ENCODE assay signal across 8 mouse cellular contexts in the genomic region with DNA sequence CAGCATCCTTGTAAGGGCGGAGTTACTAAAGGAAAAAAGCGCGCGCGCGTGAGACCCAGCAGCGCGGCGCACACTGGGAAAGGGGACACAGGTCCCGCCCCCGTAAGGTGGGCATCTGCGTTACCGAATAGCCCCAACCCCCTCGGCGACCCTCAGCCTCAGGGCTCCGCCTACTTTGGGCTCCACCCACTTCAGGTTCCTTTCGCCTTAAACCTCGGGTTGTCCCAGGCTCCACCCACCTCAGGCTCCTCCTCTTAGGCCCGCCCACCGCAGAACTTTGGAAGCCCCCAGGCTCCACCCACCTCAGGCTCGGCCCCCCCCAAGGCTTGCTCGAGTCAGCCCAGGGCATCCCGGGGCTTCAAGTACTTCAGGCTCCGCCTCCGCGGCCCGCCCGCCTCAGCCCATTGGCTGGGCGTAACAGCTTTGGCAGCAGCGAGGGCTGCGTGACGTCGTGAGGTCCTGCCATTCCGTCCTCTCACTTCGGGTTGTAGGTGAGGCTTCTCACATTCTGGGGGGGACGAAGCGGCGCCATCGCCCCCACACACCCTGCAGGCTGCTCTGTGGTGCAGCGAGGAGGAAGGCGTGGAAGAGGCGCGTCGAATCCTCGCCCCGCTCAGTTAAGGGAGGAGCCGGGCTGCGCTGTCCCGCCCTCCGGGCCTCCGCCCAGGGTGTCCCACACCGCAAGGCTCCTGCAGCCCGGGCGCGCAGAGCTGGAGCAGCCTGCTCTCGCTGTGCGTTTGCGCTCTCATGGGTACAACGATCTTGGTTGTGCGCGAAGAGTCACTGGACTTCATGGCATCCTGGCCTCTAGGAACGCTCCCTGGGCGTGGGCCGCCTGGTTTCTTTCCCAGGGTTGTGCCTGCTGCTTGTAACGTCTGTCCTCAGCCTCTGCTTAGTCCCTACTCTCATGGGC. TPM values are rescaled to one million over a fixed set of nuclear protein-coding genes. Genes with fewer than 3 reads are reported as not detected.
A peak's percentile ranks its signal among the peaks of the same experiment; 100 is the strongest.
DNase-seq lines count a peak whose midpoint lies in the region; ATAC-seq and TF ChIP-seq lines count a peak whose summit lies in the region.

No protein-coding gene starts in this region.

- peaks cover 16% of the 10 kb centered on the region for H3K4me1 ChIP-seq in E14TG2a.4 (replicated peaks; ENCODE audit: low read depth, low read length)
- peaks cover 6% of the 10 kb centered on the region for H3K4me1 ChIP-seq in forebrain, embryonic 12.5 days
- peaks cover 9% of the 10 kb centered on the region for H3K4me1 ChIP-seq in heart, postnatal 0 days (ENCODE audit: control insufficient read depth, insufficient read depth)
- peaks cover 8% of the 10 kb centered on the region for H3K4me1 ChIP-seq in liver, embryonic 16.5 days (ENCODE audit: control insufficient read depth, low read depth, low read length)
- peaks cover 12% of the 10 kb centered on the region for H3K4me1 ChIP-seq in neural tube, embryonic 13.5 days (replicated peaks)
- H3K4me1 ChIP-seq in testis, adult 2 months (ENCODE audit: control insufficient read depth, insufficient read depth, low read length), result peaks cover 5% of the 10 kb centered on the region

- peak overlapping the region; percentile 42 for H3K9ac ChIP-seq in forebrain, embryonic 12.5 days
- H3K9ac ChIP-seq in heart, postnatal 0 days (replicated peaks; ENCODE audit: low read depth, low read length), result peak overlapping the region; percentile 70
- H3K9ac ChIP-seq in liver, embryonic 16.5 days (ENCODE audit: low read depth, low read length), result peak overlapping the region; percentile 81
- peak overlapping the region; percentile 72 for H3K9ac ChIP-seq in neural tube, embryonic 13.5 days

- peak; percentile 98 for DNase-seq in c-Kit-positive CD71-positive TER-119-positive erythroid progenitor cells, embryonic 14.5 days (ENCODE audit: low spot score)
- peak; percentile 98 for DNase-seq in heart, postnatal 0 days (ENCODE audit: low spot score)
- peak; percentile 99 for DNase-seq in kidney, postnatal 4 days

- no peak for TF ChIP-seq CTCF in E14TG2a.4 (conservative IDR thresholded peaks at IDR 0.05; ENCODE audit: low read length)
- no peak for TF ChIP-seq CTCF in heart, postnatal 0 days (IDR thresholded peaks at IDR 0.05; ENCODE audit: low read depth)
- TF ChIP-seq CTCF in testis, adult 2 months (IDR thresholded peaks at IDR 0.05; ENCODE audit: control insufficient read depth, insufficient read depth, insufficient replicate concordance, low read depth, low read length), result no peak

- peak; percentile 66 for TF ChIP-seq POLR2A in testis, adult 2 months (IDR thresholded peaks at IDR 0.05; ENCODE audit: control insufficient read depth, low read depth, low read length)

- peak overlapping the region; percentile 76 for H3K4me2 ChIP-seq in forebrain, embryonic 12.5 days
- peak overlapping the region; percentile 85 for H3K4me2 ChIP-seq in heart, postnatal 0 days (ENCODE audit: low read depth, low read length)
- peak overlapping the region; percentile 100 for H3K4me2 ChIP-seq in liver, embryonic 16.5 days (ENCODE audit: low read depth, low read length)
- peak overlapping the region; percentile 85 for H3K4me2 ChIP-seq in neural tube, embryonic 13.5 days

- H3K27me3 ChIP-seq in E14TG2a.4 (ENCODE audit: insufficient read depth, low read length), result no peaks in the 10 kb centered on the region
- H3K27me3 ChIP-seq in forebrain, embryonic 12.5 days, result no peaks in the 10 kb centered on the region
- H3K27me3 ChIP-seq in heart, postnatal 0 days (ENCODE audit: control insufficient read depth, insufficient read depth, low read length), result no peaks in the 10 kb centered on the region
- no peaks in the 10 kb centered on the region for H3K27me3 ChIP-seq in liver, embryonic 16.5 days (ENCODE audit: control insufficient read depth, insufficient read depth, low read depth, low read length)
- H3K27me3 ChIP-seq in neural tube, embryonic 13.5 days, result no peaks in the 10 kb centered on the region
- H3K27me3 ChIP-seq in testis, adult 2 months (ENCODE audit: control insufficient read depth, insufficient read depth, low read length), result no peaks in the 10 kb centered on the region

- H3K36me3 ChIP-seq in E14TG2a.4 (ENCODE audit: insufficient read depth, low read length), result peaks cover 3% of the 10 kb centered on the region; the same call in 1 of the 2 replicates
- no peaks in the 10 kb centered on the region for H3K36me3 ChIP-seq in forebrain, embryonic 12.5 days (replicated peaks)
- no peaks in the 10 kb centered on the region for H3K36me3 ChIP-seq in heart, postnatal 0 days (replicated peaks; ENCODE audit: control insufficient read depth, insufficient read depth, low read length)
- no peaks in the 10 kb centered on the region for H3K36me3 ChIP-seq in liver, embryonic 16.5 days (ENCODE audit: control insufficient read depth, insufficient read depth)
- no peaks in the 10 kb centered on the region for H3K36me3 ChIP-seq in neural tube, embryonic 13.5 days
- H3K36me3 ChIP-seq in testis, adult 2 months (ENCODE audit: control insufficient read depth, insufficient read depth, low read length), result no peaks in the 10 kb centered on the region

- WGBS in forebrain, embryonic 12.5 days, result under 1% methylated on average over 65 of the region's 65 CpGs
- WGBS in heart, postnatal 0 days, result under 1% methylated on average over 65 of the region's 65 CpGs
- under 1% methylated on average over 65 of the region's 65 CpGs for WGBS in liver, embryonic 16.5 days (ENCODE audit: insufficient replicate concordance)
- WGBS in neural tube, embryonic 13.5 days, result under 1% methylated on average over 62 of the region's 65 CpGs

- TF ChIP-seq EP300 in heart, postnatal 0 days (IDR thresholded peaks at IDR 0.05; ENCODE audit: low read depth), result no peak

- ATAC-seq in forebrain, embryonic 12.5 days (ENCODE audit: low FRiP score), result peak; percentile 99
- ATAC-seq in heart, postnatal 0 days (ENCODE audit: insufficient read depth, low read depth), result peak; percentile 98
- peak; percentile 97 for ATAC-seq in liver, embryonic 16.5 days (ENCODE audit: low read depth)
- ATAC-seq in neural tube, embryonic 13.5 days (ENCODE audit: low read depth), result peak; percentile 100

- H3K9me3 ChIP-seq in E14TG2a.4 (ENCODE audit: low read length), result peaks cover 23% of the 10 kb centered on the region
- H3K9me3 ChIP-seq in forebrain, embryonic 12.5 days, result peaks cover 4% of the 10 kb centered on the region
- H3K9me3 ChIP-seq in heart, postnatal 0 days (replicated peaks; ENCODE audit: control insufficient read depth, low read length), result peaks cover 9% of the 10 kb centered on the region
- H3K9me3 ChIP-seq in liver, embryonic 16.5 days (replicated peaks; ENCODE audit: control insufficient read depth, low read length), result peaks cover 4% of the 10 kb centered on the region; the same call in 1 of the 2 replicates
- H3K9me3 ChIP-seq in neural tube, embryonic 13.5 days, result peaks cover 3% of the 10 kb centered on the region; the same call in 1 of the 2 replicates

- H3K4me3 ChIP-seq in E14TG2a.4 (replicated peaks; ENCODE audit: low read length), result peak overlapping the region; percentile 87
- peak overlapping the region; percentile 51 for H3K4me3 ChIP-seq in forebrain, embryonic 12.5 days (replicated peaks)
- H3K4me3 ChIP-seq in heart, postnatal 0 days (ENCODE audit: low read depth, low read length), result peak overlapping the region; percentile 82
- H3K4me3 ChIP-seq in liver, embryonic 16.5 days (ENCODE audit: low read depth, low read length), result peak overlapping the region; percentile 85
- H3K4me3 ChIP-seq in neural tube, embryonic 13.5 days, result peak overlapping the region; percentile 73
- peak overlapping the region; percentile 92 for H3K4me3 ChIP-seq in testis, adult 2 months (ENCODE audit: control insufficient read depth, low read depth, low read length)

- H3K27ac ChIP-seq in forebrain, embryonic 12.5 days, result peak overlapping the region; percentile 33
- peak overlapping the region; percentile 95 for H3K27ac ChIP-seq in heart, postnatal 0 days (ENCODE audit: low read depth)
- peak overlapping the region; percentile 94 for H3K27ac ChIP-seq in liver, embryonic 16.5 days (ENCODE audit: low read length)
- peak overlapping the region; percentile 83 for H3K27ac ChIP-seq in neural tube, embryonic 13.5 days (replicated peaks)
- H3K27ac ChIP-seq in testis, adult 2 months (ENCODE audit: control insufficient read depth, insufficient read depth, low read depth, low read length), result peak overlapping the region; percentile 89

RNA-seq across cellular contexts. Expression of a gene that starts 44.6 kb away (rescaled TPM):
- 26.0 and 26.5 TPM in 2 replicates for polyA plus RNA-seq in forebrain, embryonic 12.5 days (2016; fragmentation: Nextera tagmentation; extraction: Ambion mirVana)
- total RNA-seq in heart, postnatal 0 days (2014; rRNA removed; ENCODE audit: low replicate concordance), result 11.6 and 21.9 TPM in 2 replicates
- 6.4 and 7.6 TPM in 2 replicates for polyA plus RNA-seq in heart, postnatal 0 days (2015; fragmentation: Nextera tagmentation; extraction: Ambion mirVana)
- 11.6 and 15.1 TPM in 2 replicates for polyA plus RNA-seq in liver, embryonic 16.5 days (2015; fragmentation: Nextera tagmentation; extraction: Ambion mirVana)
- 19.0 and 21.2 TPM in 2 replicates for polyA plus RNA-seq in neural tube, embryonic 13.5 days (2015; fragmentation: Nextera tagmentation; extraction: Ambion mirVana)
- 19.2 and 23.9 TPM in 2 replicates for polyA plus RNA-seq in testis, adult 2 months (2012; rRNA removed)

Comparison
In these comparisons a context has a peak if more than half of its experiments do, and no peak if none do; other contexts are left out.
1. Peak in every context shown above with its lines: DNase-seq, ATAC-seq, H3K4me3 ChIP-seq and H3K27ac ChIP-seq.
2. H3K27ac ChIP-seq: peak in every context shown above with its lines; median percentile 95 in heart, postnatal 0 days; 94 in liver, embryonic 16.5 days; 89 in testis, adult 2 months; 83 in neural tube, embryonic 13.5 days; 33 in forebrain, embryonic 12.5 days.